Mouse (Mus musculus) megakaryocyte, embryonic 14.5 days (primary cell): ENCODE results near the gene Atp8a2. TPM values are rescaled to one million over a fixed set of nuclear protein-coding genes. Genes with fewer than 3 reads are reported as not detected.

Experiments used
- H3K27me3 ChIP-seq: replicated peaks from 2 replicates; pipeline ENCODE3; 2012; ENCODE audit warnings: inconsistent platforms
- H3K36me3 ChIP-seq: replicated peaks from 2 replicates; pipeline ENCODE3; 2012; ENCODE audit warnings: low read length, inconsistent platforms, mixed read lengths
- H3K4me1 ChIP-seq: 2 replicates; pipeline ENCODE4 v1.6.1; 2012; ENCODE audit warnings: inconsistent platforms
- H3K4me3 ChIP-seq: replicated peaks from 2 replicates; pipeline ENCODE3; 2012; ENCODE audit warnings: moderate library complexity, mild to moderate bottlenecking, inconsistent platforms
- H3K9me3 ChIP-seq: 2 replicates; pipeline ENCODE4 v1.6.1; 2012; ENCODE audit warnings: inconsistent platforms
- FLI1 ChIP-seq: IDR thresholded peaks from 2 replicates; pipeline ENCODE4 v1.6.1; 2012; ENCODE audit warnings: low read length, inconsistent platforms, mixed read lengths
- GATA1 ChIP-seq: IDR thresholded peaks from 3 replicates; pipeline ENCODE4 v1.6.1; 2012; ENCODE audit warnings: mixed read lengths, low read length, inconsistent platforms, borderline replicate concordance
- polyA plus RNA-seq: library from polyadenylated mRNA; stranded (reverse); fragments of >175 nt; gene quantifications from 2 replicates; pipeline ENCODE4 v1.2.3, GENCODE M21; 2012; ENCODE audit warnings: low replicate concordance; ENCODE audit not compliant: insufficient read depth

Atp8a2 gene
- polyA plus RNA-seq, 1 experiment = 0.02 TPM

DNA sequence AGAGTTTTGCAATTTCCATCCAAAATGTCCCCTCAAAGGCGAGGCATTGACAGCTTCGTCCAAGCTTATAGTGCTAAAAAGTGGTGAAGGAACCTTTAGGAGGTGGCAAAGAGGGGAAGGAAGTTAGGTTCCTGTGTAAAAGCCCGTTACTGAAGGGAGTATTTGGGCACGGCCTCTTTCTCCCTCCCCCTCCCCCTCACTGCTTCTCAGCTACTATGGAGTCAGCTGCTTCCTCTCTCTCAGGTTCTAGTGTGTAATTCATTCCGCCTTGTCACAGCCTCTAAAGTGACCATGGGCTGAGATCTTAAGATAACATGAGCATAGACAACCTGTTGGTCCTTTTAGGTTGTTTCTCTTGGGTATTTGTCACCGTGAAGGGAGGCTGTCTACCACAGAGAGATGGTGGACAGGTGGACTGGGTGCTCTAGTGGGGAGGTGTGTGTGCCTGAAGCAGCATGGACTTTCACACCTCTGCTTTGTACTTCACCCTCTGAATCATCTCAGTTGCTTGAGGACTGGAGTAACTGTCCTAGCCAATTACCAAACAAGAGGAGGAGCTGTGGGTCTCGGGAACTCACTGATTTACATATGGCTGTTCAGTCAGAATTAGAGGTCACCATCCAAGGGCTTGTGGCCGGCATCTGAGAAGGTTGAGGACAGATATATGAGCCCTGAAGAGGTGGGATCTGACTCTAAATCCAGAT, 229.0 kb downstream of the Atp8a2 start:
- TF ChIP-seq FLI1 = no peak
- H3K4me1 ChIP-seq = no peaks in the 10 kb centered on the region

DNA sequence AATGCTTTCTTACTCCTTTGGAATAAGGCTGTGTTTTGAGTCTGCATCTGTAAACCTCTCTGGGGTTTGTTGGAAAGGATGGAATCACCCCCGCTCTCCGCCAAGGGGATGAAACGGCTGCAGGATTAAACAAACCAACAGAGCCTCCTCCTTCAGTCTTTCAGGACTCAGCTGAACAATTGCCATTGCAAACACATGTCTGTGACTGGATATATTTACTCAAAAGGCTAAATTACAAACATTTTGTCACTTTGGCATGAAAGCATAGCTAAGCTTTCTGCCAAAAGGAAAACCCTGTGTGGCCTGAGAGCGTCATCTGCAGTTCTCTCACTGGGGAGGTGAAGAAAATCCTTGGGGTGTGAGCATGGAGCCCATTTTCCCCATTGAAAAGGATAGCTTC, 230.0 kb downstream of the Atp8a2 start:
- no peaks in the 10 kb centered on the region for H3K36me3 ChIP-seq
- TF ChIP-seq GATA1 = no peak
- H3K9me3 ChIP-seq = peaks cover 3% of the 10 kb centered on the region; the same call in 1 of the 2 replicates
- no peaks in the 10 kb centered on the region for H3K4me1 ChIP-seq
- H3K4me3 ChIP-seq = no peak overlapping the region
- no peaks in the 10 kb centered on the region for H3K27me3 ChIP-seq

More for the DNA sequence above, 229.0 kb downstream of the Atp8a2 start:
- no peak overlapping the region for H3K4me3 ChIP-seq
- H3K36me3 ChIP-seq = no peaks in the 10 kb centered on the region
- peaks cover 3% of the 10 kb centered on the region; the same call in 1 of the 2 replicates for H3K9me3 ChIP-seq
- H3K27me3 ChIP-seq = no peaks in the 10 kb centered on the region

DNA sequence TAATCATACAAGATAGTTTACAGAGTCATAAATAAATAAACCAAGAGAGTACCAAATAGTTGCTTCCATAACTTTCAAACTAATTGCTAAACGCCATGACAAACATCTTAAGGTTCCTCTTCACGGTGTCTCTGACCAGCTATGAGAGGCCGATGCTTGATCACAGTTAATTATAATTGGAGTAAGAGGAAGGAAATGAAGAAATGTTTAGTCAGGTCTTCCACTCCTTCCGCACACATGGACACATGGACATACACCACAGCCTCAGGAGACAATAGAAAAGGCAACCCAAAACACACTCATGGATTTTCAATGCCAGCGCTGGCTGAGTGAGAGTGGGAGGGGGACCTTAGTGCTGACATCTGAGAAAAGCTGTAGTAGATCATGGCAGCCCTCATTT, 232.4 kb downstream of the Atp8a2 start:
- TF ChIP-seq GATA1 (no peak), FLI1 (no peak)
- H3K4me1 ChIP-seq = no peaks in the 10 kb centered on the region
- H3K4me3 ChIP-seq = no peak overlapping the region
- H3K36me3 ChIP-seq = no peaks in the 10 kb centered on the region
- H3K27me3 ChIP-seq = no peaks in the 10 kb centered on the region
- H3K9me3 ChIP-seq = peaks cover 3% of the 10 kb centered on the region; the same call in 1 of the 2 replicates

DNA sequence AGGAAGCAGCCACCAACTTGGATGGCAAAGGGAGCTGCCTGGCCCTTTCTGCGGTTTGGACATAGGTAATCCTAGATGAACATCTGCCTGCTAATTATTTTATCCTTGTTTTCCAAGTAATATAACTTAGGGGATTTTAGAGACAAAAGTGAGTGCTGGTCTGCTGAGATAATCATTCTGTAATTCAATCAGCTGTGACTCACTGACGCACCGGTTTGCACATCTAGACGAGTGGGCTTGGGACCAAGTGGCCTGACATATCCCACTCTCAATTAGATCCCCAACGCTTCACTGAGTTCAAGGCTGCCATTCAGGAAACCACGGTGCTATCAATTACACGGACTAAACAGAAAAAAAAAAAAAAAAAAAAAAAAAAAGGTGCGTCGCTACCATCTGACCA, 236.0 kb downstream of the Atp8a2 start:
- no peaks in the 10 kb centered on the region for H3K27me3 ChIP-seq
- TF ChIP-seq GATA1 (no peak), FLI1 (no peak)
- H3K9me3 ChIP-seq = no peaks in the 10 kb centered on the region
- H3K4me1 ChIP-seq = no peaks in the 10 kb centered on the region
- no peak overlapping the region for H3K4me3 ChIP-seq
- H3K36me3 ChIP-seq = no peaks in the 10 kb centered on the region

DNA sequence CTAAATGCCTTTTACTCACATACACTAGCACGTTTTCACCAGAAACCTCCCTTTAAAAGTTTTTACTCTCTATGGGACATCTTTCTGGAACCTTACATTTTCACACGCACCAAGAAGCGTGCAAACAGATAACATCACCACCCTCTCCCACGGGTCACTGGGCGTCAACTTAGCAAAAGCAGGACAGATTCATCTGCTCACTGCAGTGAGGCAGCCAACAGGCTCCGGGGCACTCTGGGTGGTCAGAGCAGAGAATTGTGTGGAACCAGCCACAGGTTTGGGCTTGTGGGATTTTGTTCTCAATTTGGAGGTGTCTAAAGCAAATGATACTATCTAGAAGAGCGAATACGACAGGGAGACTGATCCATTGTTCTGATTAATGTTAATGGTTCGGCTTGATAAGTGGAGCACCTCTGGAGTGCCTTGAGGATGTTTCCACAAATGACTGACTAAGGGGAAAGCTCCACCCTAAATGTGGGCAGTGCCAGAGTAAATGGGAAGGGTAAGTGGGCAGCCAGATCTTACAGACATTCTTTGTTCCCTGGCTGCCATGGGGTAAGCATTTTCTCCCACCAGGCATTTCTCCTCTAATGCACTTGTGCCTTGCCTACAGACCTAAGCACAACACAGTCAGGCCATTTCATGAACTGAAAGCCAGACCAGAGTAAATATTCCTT, 236.6 kb downstream of the Atp8a2 start:
- Histone ChIP-seq H3K27me3 (no peaks in the 10 kb centered on the region), H3K36me3 (no peaks in the 10 kb centered on the region), H3K9me3 (no peaks in the 10 kb centered on the region), H3K4me3 (no peak overlapping the region), H3K4me1 (no peaks in the 10 kb centered on the region)
- TF ChIP-seq GATA1 = no peak
- TF ChIP-seq FLI1 = no peak

DNA sequence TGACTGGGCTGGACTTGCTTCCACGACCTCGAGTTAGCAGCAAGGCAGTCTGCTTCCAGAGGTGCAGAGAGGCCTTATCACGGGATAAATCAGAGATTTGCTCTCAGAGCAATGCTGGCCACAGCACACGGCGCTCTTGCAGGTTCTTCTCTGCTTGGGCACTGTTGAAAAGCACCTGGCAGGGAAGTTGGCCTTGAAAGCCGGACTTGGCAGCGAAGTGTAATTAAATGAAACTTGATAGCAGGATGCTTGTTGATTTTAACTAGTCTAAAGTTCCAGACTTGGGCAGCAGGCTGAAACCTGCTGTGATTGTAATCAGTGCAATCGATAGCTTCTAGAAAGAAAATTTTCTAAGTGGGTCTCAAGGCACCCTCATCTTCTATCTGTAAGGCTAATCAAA, 237.3 kb downstream of the Atp8a2 start:
- Histone ChIP-seq H3K36me3 (no peaks in the 10 kb centered on the region), H3K4me3 (no peak overlapping the region), H3K4me1 (no peaks in the 10 kb centered on the region), H3K9me3 (no peaks in the 10 kb centered on the region), H3K27me3 (no peaks in the 10 kb centered on the region)
- TF ChIP-seq GATA1 = no peak
- TF ChIP-seq FLI1 = no peak

DNA sequence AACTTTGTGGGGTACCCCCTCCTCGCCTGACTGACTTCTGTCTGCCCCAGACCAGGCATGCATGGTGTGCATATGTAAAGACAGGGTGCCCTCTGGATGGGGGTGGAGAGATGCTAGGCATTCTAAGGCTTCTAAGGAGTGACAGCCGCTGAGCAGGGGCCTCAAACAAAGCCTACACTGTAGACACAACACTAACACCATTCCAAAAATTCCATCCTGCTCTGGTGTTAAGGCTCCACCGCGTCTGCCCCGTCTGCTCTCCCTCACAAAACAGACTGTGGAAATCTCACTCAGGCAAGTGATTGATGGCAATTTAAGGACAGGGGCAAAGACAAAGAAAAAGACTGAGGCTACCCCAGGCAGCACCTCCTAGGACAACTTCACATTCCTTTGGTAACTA, 247.0 kb downstream of the Atp8a2 start:
- TF ChIP-seq GATA1 (no peak), FLI1 (no peak)
- peaks cover 7% of the 10 kb centered on the region for H3K9me3 ChIP-seq
- H3K4me3 ChIP-seq = no peak overlapping the region
- H3K36me3 ChIP-seq = no peaks in the 10 kb centered on the region
- H3K4me1 ChIP-seq = no peaks in the 10 kb centered on the region
- H3K27me3 ChIP-seq = no peaks in the 10 kb centered on the region

- Histone ChIP-seq H3K36me3 (no peaks in the 10 kb centered on the region), H3K27me3 (no peaks in the 10 kb centered on the region), H3K4me1 (no peaks in the 10 kb centered on the region), H3K4me3 (no peak overlapping the region), H3K9me3 (no peaks in the 10 kb centered on the region)
- no peak for TF ChIP-seq GATA1
Observed at GRCm38 (mm10) chr14:59942864-59943611, 253.9 kb downstream of the Atp8a2 start.

DNA sequence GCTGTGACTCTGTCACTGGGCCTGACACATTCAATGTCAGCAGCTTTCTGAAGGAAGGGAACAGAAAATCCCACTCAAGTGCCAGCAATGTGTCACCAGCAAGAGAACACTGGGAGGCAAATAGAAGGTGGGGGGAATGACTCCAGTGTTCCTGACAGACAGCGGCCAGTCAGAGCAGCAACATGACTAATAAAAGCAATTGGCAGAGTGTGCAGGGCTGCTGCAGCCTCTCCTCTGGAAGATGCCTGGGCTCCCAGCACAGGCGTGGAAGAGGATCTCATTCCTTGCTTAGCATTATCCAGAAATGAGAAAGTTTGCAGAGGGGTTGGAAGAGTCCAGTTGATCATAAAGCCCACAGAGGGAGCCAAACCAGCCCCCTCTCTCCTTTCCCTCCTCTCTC, 254.8 kb downstream of the Atp8a2 start:
- Histone ChIP-seq H3K9me3 (no peaks in the 10 kb centered on the region), H3K36me3 (no peaks in the 10 kb centered on the region)
- no peak for TF ChIP-seq FLI1
- no peak for TF ChIP-seq GATA1

DNA sequence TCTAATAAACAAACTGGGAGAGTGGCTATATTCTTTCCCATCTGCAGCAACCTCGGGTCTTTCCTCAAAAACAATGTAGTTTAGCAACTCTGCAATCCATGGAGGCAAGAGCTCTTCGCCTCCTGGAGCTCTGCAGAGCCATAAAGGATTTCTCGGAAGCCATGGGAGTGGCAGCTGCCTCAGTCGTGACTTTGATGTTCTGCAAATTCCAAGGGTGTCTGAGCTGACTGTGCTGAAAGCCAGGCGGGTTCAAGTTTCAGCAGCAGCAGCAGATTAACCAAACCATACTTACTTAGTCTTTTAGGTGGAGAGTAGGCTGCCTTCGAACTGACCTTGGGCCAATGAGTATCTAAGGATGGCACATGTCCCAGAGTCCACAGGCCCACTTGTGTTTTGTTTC, 264.6 kb downstream of the Atp8a2 start:
- H3K36me3 ChIP-seq = no peaks in the 10 kb centered on the region
- H3K4me1 ChIP-seq = no peaks in the 10 kb centered on the region
- TF ChIP-seq GATA1 (no peak), FLI1 (no peak)
- H3K9me3 ChIP-seq = no peaks in the 10 kb centered on the region
- H3K27me3 ChIP-seq = no peaks in the 10 kb centered on the region
- no peak overlapping the region for H3K4me3 ChIP-seq

More for the DNA sequence above, 254.8 kb downstream of the Atp8a2 start:
- no peak overlapping the region for H3K4me3 ChIP-seq
- H3K27me3 ChIP-seq = no peaks in the 10 kb centered on the region
- H3K4me1 ChIP-seq = no peaks in the 10 kb centered on the region
